Mouse (Mus musculus) lung, adult 10 weeks (tissue): ENCODE data around the gene Mx1. TPM values are rescaled to one million over a fixed set of nuclear protein-coding genes. Genes with fewer than 3 reads are reported as not detected.

Experiments
- polyA plus RNA-seq: library from polyadenylated mRNA; stranded (reverse); fragments of 350-450 nt; fragmentation: Illumina TruSeq; extraction: RNeasy Lipid Tissue Mini Kit (QIAGEN cat#74804); gene quantifications from one replicate; pipeline ENCODE4 v1.2.3, GENCODE M21; 2014; ENCODE audit warnings: low read depth, low replicate concordance; ENCODE audit not compliant: insufficient read depth

The Mx1 gene
- 0.92 TPM for polyA plus RNA-seq

GRCm38 (mm10) chr16:97462481-97463181 lies at the start of gene Mx1:
Gene Mx1 (minus strand): TSS chr16:97462907.

Other genes with a start within 250 kb of the Mx1 start
- 8.0 TPM for gene Bace2, start 106.2 kb downstream of the Mx1 start, polyA plus RNA-seq
- 0.89 TPM for gene Fam3b, start 51.9 kb upstream of the Mx1 start, polyA plus RNA-seq
- 36.9 TPM for gene Tmprss2, start 148.3 kb upstream of the Mx1 start, polyA plus RNA-seq